Mouse (Mus musculus) retina, adult 2 months (tissue): ENCODE measurements around the gene Kcnn1.
A peak's percentile ranks its signal among the peaks of the same experiment; 100 is the strongest.

Experiments used
- DNase-seq: peaks from one replicate; pipeline ENCODE4 v3.0.0-alpha.2; 2012; ENCODE audit warnings: low read depth, low spot score

Gene Kcnn1

DNA sequence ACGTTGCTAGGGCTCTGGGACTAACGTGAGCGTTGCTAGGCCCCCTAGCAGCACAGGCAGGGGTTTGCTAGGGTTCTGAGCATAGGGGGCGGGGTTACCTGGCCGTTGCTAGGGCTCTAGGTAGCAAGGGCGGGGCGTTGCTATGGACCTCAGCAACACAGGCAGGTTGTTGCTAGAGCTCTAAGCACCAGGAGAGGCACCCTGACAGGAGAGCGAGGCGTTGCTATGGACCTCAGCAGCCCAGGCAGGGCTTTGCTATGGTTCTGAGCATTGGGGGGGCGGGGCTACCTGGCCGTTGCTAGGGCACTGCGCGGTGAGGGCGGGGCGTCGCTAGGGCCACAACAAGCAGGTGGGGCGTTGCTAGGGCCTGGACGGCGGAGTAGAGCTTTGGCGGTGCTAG lies 70.4 kb downstream of the Kcnn1 start:
- peak; percentile 81 for DNase-seq
